8 mouse cellular contexts compared by ENCODE assay signal in genomic region chr17:35763866-35764265, GRCm38 (mm10). TPM values are rescaled to one million over a fixed set of nuclear protein-coding genes. Genes with fewer than 3 reads are reported as not detected.
DNase-seq lines count a peak whose midpoint lies in the region; ATAC-seq and TF ChIP-seq lines count a peak whose summit lies in the region.
"Had no signal": no experiment of that assay in that cellular context is flagged by ENCODE, and none has a peak within 500 bp of the region (broad histone marks: within the 10 kb centered on the region; RNA-seq: fewer than 3 reads in every experiment).

No protein-coding gene starts in this region.

- peak; percentile 85 for ATAC-seq in erythroblast, adult 5-6 weeks (replicated peaks; ENCODE audit: low FRiP score, poor library complexity, severe bottlenecking)
- 0 out of 2 replicates have a peak, but pooled peaks have one; percentile 33 for ATAC-seq in monocyte, adult 5-6 weeks (replicated peaks; ENCODE audit: insufficient number of reproducible peaks, low FRiP score, low TSS enrichment, poor library complexity, severe bottlenecking)

- in situ Hi-C loops in ES-E14 (cut with MboI; ENCODE audit: low sequenced_read_pairs in 2 of 2, unreplicated experiment in 2 of 2) = no loop called here

- no peaks in the 10 kb centered on the region; a peak in 1 of 4 replicates for H3K4me1 ChIP-seq in ES-E14 (ENCODE audit: control insufficient read depth in 2 of 2, insufficient read depth in 2 of 2, low read length in 2 of 2, poor library complexity in 1 of 2)

- no peak overlapping the region for H3K27ac ChIP-seq in left cerebral cortex, adult 2 months
- no peak overlapping the region for H3K27ac ChIP-seq in ES-E14 (ENCODE audit: insufficient read depth, low read depth, low read length, poor library complexity, severe bottlenecking)
- H3K27ac ChIP-seq: liver, embryonic 15.5 days had no signal

- no peak overlapping the region for H3K4me3 ChIP-seq in left cerebral cortex, adult 2 months
- no peak overlapping the region for H3K4me3 ChIP-seq in ES-E14 (ENCODE audit: insufficient read depth in 1 of 2, low read depth in 1 of 2, low read length in 2 of 2, poor library complexity in 1 of 2, severe bottlenecking in 1 of 2)
- H3K4me3 ChIP-seq: liver, embryonic 15.5 days had no signal

- no peak overlapping the region for H3K9ac ChIP-seq in ES-E14 (ENCODE audit: insufficient read depth, low read depth, low read length, poor library complexity, severe bottlenecking)
- H3K9ac ChIP-seq: liver, embryonic 15.5 days had no signal

- peak; percentile 26; the same call in 1 of the 2 replicates for TF ChIP-seq CTCF in left cerebral cortex, adult 2 months (IDR thresholded peaks at IDR 0.05)

- no peaks in the 10 kb centered on the region for H3K36me3 ChIP-seq in ES-E14 (ENCODE audit: control insufficient read depth, insufficient read depth, low read length, poor library complexity, severe bottlenecking)
- H3K36me3 ChIP-seq: liver, embryonic 15.5 days had no signal

- no peak for DNase-seq in left cerebral cortex, adult 2 months (ENCODE audit: extremely low spot score in 1 of 2, low spot score in 2 of 2)
- no peak for DNase-seq in left cerebral cortex, adult 11 months (ENCODE audit: low spot score)
- peak; percentile 33 for DNase-seq in ES-E14 (ENCODE audit: low read depth, low spot score)
- no peak for DNase-seq in cerebellum, adult 11 months
- DNase-seq in right cerebral cortex, adult 2 months (ENCODE audit: low spot score in 2 of 2) = no peak

- H3K9me3 ChIP-seq in ES-E14 (ENCODE audit: control insufficient read depth, insufficient read depth, low read depth, low read length) = no peaks in the 10 kb centered on the region

- intact Hi-C loops in left cerebral cortex, adult 2 months (cut with DNase I) = no loop called here

TF ChIP-seq in ES-E14, 5 proteins besides CTCF, POLR2A, EP300 and RAD21:
- TF ChIP-seq MAFK (IDR thresholded peaks at IDR 0.05; ENCODE audit: insufficient read depth, low read depth, low read length) (no peak), ZC3H11A (IDR thresholded peaks at IDR 0.05; ENCODE audit: borderline replicate concordance, low read depth, low read length) (0 out of 2 replicates have a peak, but pooled peaks have one; percentile 7)

RNA-seq across cellular contexts. Expression of gene Ier3, which starts 57.6 kb away (rescaled TPM):
- total RNA-seq in left cerebral cortex, adult 2 months (2021) = 10 to 100 TPM; 14.7 to 17.5 TPM
- total RNA-seq in ES-E14 (2012; rRNA removed) = 29.3 and 32.3 TPM in 2 replicates
- 7.5 and 11.9 TPM in 2 replicates for total RNA-seq in erythroblast, adult 5-6 weeks (2015; ENCODE audit: low replicate concordance)
- total RNA-seq in erythroblast, adult 5-6 weeks (2017; ENCODE audit: low replicate concordance) = 2.1 and 8.0 TPM in 2 replicates
- 17.2 to 77.7 TPM (median 52.8 TPM) in 3 replicates for total RNA-seq in monocyte, adult 5-6 weeks (2017)

RNA-seq across cellular contexts. Expression of gene Flot1, which starts 59.2 kb away (rescaled TPM):
- 100 to 1,000 TPM; 137 to 144 TPM for total RNA-seq in left cerebral cortex, adult 2 months (2021)
- total RNA-seq in ES-E14 (2012; rRNA removed) = 31.6 and 34.6 TPM in 2 replicates
- 20.9 and 37.8 TPM in 2 replicates for total RNA-seq in erythroblast, adult 5-6 weeks (2015; ENCODE audit: low replicate concordance)
- total RNA-seq in erythroblast, adult 5-6 weeks (2017; ENCODE audit: low replicate concordance) = 26.1 and 57.7 TPM in 2 replicates
- 70.0 to 84.2 TPM (median 77.9 TPM) in 3 replicates for total RNA-seq in monocyte, adult 5-6 weeks (2017)

RNA-seq across cellular contexts. Expression of gene Ddr1, which starts 59.4 kb away (rescaled TPM):
- 10 to 100 TPM; 47.2 to 47.8 TPM for total RNA-seq in left cerebral cortex, adult 2 months (2021)
- total RNA-seq in ES-E14 (2012; rRNA removed) = 46.0 and 78.8 TPM in 2 replicates
- 0.21 TPM in 1 of 2 replicates, not detected in the other for total RNA-seq in erythroblast, adult 5-6 weeks (2015; ENCODE audit: low replicate concordance)
- total RNA-seq in erythroblast, adult 5-6 weeks (2017; ENCODE audit: low replicate concordance) = not detected in 2 replicates
- 0.67 to 1.2 TPM in 2 of 3 replicates, not detected in the other for total RNA-seq in monocyte, adult 5-6 weeks (2017)

Comparison
In these comparisons a context has a peak if more than half of its experiments do, and no peak if none do; other contexts are left out.
1. RNA of gene Ddr1, which starts 59.4 kb away (total RNA-seq): 47.2 to 47.8 TPM in left cerebral cortex, adult 2 months and 46.0 to 78.8 TPM in ES-E14; 0.67 to 1.2 TPM in monocyte, adult 5-6 weeks and 0.21 TPM in erythroblast, adult 5-6 weeks; every median in the first group is over 10 times any median in the second.